Mouse (Mus musculus) brown adipose tissue, adult 24 weeks (tissue): ENCODE results near the gene Rnf169. TPM values are rescaled to one million over a fixed set of nuclear protein-coding genes. Genes with fewer than 3 reads are reported as not detected.
A peak's percentile ranks its signal among the peaks of the same experiment; 100 is the strongest.
"Not testable (repeated sequence)": the region's sequence is repeated elsewhere in the genome, so short reads cannot be mapped to it uniquely, and the experiment has no call there.

ENCODE experiments used
- H3K27ac ChIP-seq: fragments of 200-500 bp; replicated peaks from 2 replicates; pipeline ENCODE4 v1.5.1; 2012; ENCODE audit warnings: low read depth, mild to moderate bottlenecking, low read length
- H3K4me1 ChIP-seq: fragments of 200-500 bp; 2 replicates; pipeline ENCODE4 v1.6.1; 2012; ENCODE audit warnings: low read length, mixed read lengths; ENCODE audit not compliant: control insufficient read depth, insufficient read depth, insufficient read length
- H3K4me3 ChIP-seq: fragments of 200-500 bp; 2 replicates; pipeline ENCODE4 v1.5.1; 2012; ENCODE audit warnings: low read depth, mild to moderate bottlenecking, low read length, moderate library complexity; ENCODE audit not compliant: insufficient read depth
- polyA plus RNA-seq: library from polyadenylated mRNA; stranded (reverse); fragments of >200 nt; gene quantifications from 2 replicates; pipeline ENCODE4 v1.2.4, GENCODE M21; 2012; ENCODE audit not compliant: missing spikeins, insufficient read depth, insufficient read length

Gene Rnf169
- polyA plus RNA-seq, 1 experiment = 1.8 TPM

DNA sequence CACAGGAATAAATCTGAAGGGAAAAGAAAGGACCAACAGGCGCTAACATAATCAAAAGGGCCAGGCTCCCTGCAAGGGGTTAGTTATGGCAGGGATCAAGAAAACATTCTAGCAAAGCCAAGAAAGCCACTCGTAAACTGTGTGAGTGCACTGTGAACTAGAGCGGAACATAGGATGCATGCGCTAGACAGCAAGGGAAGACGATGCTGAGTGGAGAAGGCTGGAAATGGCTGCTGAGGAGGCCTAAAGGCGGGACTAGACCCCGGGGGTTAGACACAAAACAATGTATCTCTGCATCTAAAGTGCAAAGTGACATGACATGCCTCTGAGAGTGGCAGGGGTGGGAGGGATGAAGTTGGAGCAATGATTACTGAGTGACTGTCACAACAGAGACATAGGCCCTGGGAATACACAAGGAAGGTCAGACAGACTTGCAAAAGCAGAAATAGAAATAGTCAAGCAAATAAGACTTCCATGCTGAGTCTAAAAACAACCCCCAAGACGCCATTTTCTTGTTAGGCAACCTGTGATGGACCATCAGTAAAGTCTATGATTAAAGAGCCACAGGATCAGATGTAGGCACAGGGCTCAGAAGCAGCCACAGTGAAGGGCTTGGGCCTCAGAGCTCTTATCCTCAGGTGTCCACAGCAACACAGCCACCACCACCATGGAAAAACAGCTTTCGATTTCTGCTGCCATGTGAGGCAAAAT lies 14.1 kb downstream of the Rnf169 start:
- Histone ChIP-seq H3K27ac (no peak overlapping the region; the same call in 1 of the 2 replicates), H3K4me1 (peaks cover 18% of the 10 kb centered on the region), H3K4me3 (no peak overlapping the region)

DNA sequence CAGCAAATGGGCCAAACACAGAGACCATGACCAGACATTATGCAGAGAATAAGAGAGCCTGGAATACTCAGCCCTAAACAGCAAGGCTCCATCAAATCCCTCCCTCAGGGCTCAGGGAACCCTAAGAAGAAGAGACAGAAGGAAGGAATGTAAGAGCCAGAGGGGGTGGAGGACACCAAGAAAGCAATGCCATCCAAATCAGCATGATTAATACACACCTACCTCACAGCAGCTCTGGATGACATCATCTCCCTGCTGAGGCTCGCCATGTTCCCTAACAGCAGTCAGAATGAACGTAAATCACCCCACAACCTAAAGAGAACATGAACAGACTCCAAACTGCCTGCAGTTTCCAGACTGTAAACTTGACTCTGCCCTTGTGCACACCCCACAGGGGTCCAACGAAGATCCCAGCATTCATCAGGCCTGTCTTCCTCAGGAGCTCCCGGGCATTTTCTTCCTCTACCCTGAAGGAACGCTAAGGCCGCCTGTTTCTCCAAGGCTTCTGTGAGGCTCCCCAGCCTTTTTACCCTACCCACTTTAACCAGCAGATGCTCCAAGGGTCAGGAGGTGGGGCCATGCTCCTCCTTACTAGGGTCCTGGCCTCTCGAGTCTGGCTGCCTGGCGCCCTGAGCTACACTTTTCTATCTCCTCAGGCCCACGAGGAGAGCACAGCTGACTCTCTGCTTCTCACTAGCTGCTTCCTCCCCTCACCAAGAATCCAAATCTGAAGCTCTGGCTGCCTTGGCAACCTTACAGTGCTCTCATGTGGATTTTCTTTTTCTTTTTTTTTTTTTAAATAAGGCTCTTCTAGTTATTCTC lies 15.0 kb downstream of the Rnf169 start:
- Histone ChIP-seq H3K4me3 (no peak overlapping the region), H3K4me1 (peaks cover 18% of the 10 kb centered on the region), H3K27ac (peak overlapping the region; percentile 45)

DNA sequence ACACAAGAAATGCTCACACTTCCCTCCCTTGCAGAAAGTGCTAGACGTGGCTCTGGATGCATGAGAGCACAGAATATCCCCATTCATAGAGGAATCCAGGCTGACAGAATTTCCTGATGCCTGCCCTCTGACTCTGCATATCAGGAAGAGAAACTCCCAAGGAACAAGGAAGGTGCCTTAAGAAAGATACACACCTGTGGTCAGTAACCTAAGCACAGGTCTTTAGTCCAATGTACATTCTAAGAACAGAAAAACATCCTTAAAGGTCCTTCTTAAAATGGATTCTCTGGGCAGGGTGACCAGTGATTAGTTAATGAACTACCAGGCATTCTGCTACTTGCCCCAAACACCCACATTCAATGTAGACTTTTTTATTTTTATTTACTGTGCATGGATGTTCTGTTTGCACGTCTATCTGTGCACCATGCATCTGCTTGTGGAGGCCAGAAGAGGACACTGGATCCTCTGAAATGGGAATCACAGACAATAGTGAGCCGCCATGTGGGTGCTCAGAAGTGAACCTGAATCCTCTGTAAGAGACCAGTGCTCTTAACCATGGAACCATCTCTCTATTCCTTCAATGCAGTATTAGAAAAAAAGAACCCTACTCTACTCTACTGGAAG lies 16.9 kb downstream of the Rnf169 start:
- Histone ChIP-seq H3K27ac (peak overlapping the region; percentile 46), H3K4me1 (peaks cover 18% of the 10 kb centered on the region)

DNA sequence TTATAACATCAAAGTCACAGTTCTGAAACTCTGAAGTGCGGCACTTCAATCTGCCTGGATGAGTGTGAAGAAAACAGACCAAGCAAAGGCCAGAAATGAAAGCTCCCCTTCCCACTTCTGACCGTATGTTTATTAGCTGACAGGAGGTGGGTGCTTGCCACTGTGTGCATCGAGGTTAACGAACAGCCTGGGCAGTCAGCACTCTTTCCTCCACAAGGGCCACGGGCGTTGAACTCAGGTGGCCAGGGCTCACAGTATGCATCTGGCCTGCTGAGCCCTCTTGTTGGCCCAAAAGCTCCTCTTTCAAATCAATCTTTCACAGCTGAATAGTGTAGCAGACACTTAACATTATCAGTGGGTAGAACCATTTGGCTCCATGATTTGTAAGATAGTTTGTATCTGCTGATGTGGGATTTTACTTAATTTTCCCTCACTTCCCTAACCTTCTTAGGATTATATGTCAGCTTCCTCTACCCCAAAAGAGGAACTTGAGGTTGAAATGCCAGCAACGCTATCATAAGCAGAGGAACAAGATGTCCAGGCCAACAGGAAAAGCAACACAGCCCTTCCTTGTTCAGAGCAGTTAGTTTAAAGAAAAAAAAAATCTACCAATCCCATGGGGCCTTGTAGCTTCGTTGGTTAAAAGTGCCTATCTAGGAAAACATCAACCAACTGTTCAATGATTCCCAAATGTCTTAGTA lies 17.6 kb downstream of the Rnf169 start:
- H3K4me1 ChIP-seq = peaks cover 18% of the 10 kb centered on the region
- peak overlapping the region; percentile 89 for H3K27ac ChIP-seq
- H3K4me3 ChIP-seq = no peak overlapping the region

More for the DNA sequence above, 16.9 kb downstream of the Rnf169 start:
- H3K4me3 ChIP-seq = no peak overlapping the region

DNA sequence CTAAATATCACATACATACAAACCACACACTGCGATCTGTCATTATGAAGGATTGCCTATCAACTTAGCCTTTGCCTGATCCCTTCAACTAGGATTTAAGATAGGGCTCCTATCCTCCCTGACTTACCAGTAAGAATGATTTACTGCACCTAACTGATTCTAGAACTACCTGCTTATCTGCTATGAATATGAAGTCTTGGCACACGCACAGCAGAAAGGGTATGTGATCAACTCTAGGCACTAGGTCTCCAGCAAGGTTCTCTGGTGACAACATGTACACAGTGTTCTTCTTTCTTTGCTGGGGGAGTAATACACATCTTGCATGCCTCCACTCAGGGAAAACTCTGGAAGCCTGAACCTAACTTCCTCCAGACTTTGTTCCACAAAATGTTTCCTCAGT lies 18.7 kb downstream of the Rnf169 start:
- Histone ChIP-seq H3K27ac (no peak overlapping the region), H3K4me3 (no peak overlapping the region), H3K4me1 (peaks cover 18% of the 10 kb centered on the region)

DNA sequence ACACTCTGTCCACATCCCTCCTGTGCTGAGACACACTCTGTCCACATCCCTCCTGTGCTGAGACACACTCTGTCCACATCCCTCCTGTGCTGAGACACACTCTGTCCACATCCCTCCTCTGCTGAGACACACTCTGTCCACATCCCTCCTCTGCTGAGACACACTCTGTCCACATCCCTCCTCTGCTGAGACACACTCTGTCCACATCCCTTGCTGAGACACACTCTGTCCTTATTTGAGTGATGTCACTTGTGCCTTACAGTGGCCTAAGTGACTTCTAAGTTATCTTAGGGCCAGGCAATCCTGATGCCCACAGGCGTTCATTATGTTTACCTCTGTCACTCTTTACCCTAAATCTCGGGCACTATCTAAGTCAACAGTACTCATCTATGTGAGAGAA lies 19.7 kb downstream of the Rnf169 start:
- H3K4me3 ChIP-seq, H3K27ac ChIP-seq: not testable (repeated sequence)
- H3K4me1 ChIP-seq = peaks cover 14% of the 10 kb centered on the region

DNA sequence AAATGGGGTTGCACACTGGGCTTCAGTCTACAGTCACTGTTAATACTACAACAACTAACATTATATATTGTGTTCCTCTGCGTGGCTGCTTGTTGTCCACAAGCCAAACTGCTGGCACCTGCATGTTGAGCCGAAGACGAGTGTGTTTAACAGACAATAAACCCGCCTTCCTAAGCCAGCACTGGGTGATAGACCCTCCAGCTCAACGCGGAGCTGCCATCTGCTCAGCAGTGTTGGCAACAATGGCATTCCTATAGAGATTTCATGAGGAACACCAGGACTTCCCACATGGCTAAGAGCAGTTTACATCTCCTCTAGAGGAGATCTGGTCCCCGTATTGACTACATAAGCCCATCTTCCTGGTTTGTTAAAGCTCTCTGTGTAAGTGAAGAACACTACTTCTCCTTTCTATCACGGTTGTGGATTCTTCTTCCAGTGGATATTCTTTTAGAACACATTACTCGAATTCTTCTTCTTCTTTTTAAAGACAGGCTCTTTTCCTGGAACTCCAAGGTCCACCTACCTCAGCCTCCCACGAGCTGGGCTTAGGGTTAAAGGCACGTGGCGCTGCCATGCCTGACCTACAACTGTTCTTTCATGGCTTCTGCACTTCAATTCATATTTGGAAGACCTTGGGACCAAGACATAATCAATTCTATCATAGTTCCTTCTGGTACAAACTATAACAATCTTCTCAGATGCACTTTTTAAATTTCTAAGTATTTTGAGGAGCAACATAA lies 22.9 kb downstream of the Rnf169 start:
- Histone ChIP-seq H3K27ac (no peak overlapping the region), H3K4me3 (no peak overlapping the region), H3K4me1 (peaks cover under 1% of the 10 kb centered on the region)

DNA sequence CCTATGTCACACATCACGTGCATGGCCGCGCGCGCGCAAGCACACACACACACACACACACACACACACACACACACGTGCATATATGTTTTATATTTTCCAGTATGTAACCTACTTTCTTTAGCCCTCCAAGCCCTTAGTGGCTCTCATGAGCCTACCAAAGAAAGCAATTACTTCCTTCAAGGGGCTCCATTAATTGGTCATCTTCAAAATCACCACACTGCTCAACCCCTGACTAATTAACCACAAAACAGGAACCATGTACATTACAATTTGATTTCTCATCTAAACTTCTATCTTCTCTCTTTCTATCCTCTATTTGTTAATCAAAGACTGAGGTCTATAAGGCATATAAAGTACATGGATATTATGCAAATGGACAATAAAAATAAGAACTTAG lies 24.2 kb downstream of the Rnf169 start:
- no peaks in the 10 kb centered on the region; the same call in 1 of the 2 replicates for H3K4me1 ChIP-seq
- no peak overlapping the region for H3K4me3 ChIP-seq
- no peak overlapping the region for H3K27ac ChIP-seq

DNA sequence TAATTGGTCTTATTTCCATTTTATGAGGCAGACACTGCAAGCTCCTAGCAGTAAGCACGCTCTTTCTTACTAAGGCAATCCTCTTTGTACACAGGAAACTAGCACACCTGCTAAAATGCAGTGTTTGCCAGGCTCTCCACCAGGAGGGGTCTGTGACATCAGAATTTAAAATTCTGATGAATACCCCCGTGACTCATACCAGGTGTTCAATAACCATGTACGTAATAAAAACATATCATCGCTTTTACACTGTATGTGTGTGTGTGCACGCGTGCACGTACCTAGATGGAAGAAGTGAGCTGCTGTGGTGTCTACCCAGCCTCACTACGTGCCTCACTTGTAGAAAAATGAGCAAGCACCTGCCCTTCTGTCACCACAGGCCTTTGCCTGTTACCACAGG lies 26.0 kb downstream of the Rnf169 start:
- Histone ChIP-seq H3K4me3 (no peak overlapping the region), H3K4me1 (no peaks in the 10 kb centered on the region; the same call in 1 of the 2 replicates), H3K27ac (no peak overlapping the region)

DNA sequence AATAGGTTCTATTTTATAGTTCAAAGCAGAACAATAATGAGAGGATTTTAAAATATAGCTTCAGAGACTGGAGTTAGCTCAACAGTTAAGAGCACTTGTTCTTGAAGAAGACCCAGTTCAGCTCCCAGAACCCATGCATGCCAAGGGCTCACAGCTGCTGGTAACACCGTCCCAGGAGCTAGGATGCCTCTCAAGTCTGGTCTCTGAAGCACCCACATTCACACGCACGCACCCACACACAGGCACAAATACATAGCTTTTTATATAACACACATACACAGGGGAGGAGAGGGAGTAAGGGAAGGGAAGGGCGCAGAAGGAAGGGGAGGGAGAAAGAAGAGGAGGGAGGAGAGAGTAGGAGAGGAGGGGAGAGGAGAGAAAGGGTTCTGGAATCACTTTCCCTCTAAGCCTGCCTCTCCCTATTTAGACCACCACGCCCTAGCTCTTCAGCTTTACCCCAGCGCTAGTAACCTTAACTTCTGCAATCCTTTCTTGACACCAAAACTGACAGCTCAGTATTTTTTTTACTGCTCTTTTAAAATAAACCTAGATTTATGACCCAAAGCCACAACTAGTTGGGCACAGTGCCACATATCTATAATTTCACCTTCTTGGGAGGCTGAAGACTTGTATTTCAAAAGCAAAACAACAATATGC lies 26.7 kb downstream of the Rnf169 start:
- Histone ChIP-seq H3K4me1 (no peaks in the 10 kb centered on the region; the same call in 1 of the 2 replicates), H3K27ac (peak overlapping the region; percentile 0; the same call in 1 of the 2 replicates), H3K4me3 (no peak overlapping the region)

DNA sequence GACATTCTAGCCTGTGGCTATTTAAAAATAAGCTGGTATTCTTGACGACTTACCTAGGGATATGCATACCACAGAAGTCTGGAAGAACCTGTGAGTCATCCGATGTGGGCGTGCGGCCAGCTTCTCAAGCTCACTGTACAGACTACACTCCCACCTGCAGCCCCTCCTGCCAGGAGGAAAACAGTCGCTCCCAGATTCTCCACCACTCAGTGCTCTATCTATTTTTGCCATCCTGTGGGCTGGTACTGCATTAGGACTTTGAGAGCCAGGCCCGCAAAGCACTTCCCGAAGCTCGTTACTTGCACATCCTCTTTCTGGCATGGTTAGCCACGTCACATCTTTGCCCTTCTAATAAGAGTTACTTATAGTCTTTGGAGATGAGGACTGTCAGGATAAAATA lies 32.9 kb downstream of the Rnf169 start:
- H3K4me3 ChIP-seq = no peak overlapping the region
- 0 out of 2 replicates have a peak, but pooled peaks cover 2% of the 10 kb centered on the region for H3K4me1 ChIP-seq

DNA sequence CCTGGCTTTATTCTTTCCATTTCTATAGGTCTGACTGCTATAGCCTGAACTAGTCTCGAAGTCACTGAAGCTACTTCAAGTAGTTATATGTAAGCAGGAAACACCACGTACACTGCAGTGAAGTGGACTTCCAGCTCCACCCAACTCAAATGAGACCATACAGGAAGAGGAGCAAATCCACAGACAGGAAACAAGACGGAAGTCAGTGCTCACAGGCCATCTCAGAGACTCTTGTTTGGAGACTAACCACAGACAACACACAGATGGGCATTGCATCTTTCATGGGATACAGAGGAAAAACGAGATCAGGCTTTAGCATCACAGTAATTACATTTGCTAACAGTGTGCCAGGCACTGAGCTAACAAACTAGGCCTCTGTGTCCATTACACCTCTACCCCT lies 33.9 kb downstream of the Rnf169 start:
- Histone ChIP-seq H3K27ac (0 out of 2 replicates have a peak overlapping the region, but pooled peaks have one; percentile 33), H3K4me3 (no peak overlapping the region), H3K4me1 (0 out of 2 replicates have a peak, but pooled peaks cover 2% of the 10 kb centered on the region)

More for the DNA sequence above, 32.9 kb downstream of the Rnf169 start:
- no peak overlapping the region for H3K27ac ChIP-seq

DNA sequence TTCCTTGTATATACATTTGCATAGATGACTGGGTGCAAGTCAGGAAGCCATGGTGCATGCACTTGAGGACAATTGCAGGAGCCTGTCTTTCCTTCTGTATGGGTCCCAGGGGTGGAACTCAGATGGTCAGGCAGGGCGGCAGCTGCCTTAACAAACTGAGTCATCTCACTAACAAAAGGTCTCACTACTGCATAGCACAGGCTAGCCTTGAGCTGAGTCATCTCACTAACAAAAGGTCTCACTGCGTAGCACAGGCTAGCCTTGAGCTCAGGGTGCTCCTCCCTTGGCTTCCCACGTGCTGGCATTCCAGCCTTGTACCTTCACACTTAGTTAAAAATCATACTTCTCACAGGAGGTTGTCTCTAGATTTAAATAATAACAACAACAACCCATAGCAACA lies 34.3 kb downstream of the Rnf169 start:
- Histone ChIP-seq H3K4me3 (no peak overlapping the region), H3K4me1 (0 out of 2 replicates have a peak, but pooled peaks cover 2% of the 10 kb centered on the region), H3K27ac (no peak overlapping the region)

DNA sequence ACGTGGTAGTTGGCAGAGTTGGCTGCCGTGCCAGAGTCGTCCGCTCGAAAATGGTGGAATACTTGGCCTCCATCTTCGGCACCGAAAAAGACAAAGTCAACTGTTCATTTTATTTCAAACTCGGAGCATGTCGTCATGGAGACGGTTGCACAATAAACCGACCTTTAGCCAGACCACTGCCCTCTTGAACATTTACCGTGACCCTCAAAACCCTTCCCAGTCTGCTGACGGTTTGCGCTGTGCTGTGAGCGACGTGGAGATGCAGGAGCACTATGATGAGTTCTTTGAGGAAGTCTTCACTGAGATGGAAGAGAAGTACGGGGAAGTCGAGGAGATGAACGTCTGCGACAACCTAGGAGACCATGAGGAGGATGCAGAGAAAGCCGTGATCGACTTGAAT lies 35.2 kb downstream of the Rnf169 start:
- not testable (repeated sequence) for H3K4me3 ChIP-seq, H3K4me1 ChIP-seq, H3K27ac ChIP-seq
